Mouse (Mus musculus) cerebellum, postnatal 4 days (tissue): Measurements from ENCODE around the gene Gm28635.

Experiments
- DNase-seq, 2 experiments: peaks; one replicate each; pipeline ENCODE4 v3.0.0; 2022; ENCODE audit warnings: low spot score in 2 of 2, mixed read lengths in 1 of 2

The Gm28635 gene

DNA sequence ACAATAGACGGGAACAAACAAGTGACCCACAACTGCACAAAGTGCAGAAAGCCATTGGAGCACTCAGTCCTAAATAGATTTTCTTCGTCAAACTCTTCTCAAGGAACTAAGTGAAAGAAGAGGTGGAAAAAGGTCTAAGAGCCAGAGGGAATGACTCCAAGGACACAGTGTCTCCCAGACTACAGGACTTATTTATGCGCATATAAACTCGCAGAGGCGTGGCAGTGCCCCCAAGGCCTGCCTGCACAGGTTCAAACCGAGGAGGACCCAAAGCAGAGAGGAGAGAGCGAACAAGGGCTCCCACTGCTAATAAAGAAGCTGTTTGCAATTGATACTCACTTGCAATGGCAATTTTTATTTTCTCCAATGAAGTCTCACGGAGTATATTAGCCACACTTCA, 92.1 kb downstream of the Gm28635 start:
- no peak for DNase-seq

GRCm38 (mm10) chr2:84582286-84582685, 95.6 kb downstream of the Gm28635 start:
- DNase-seq, result no peak

- DNase-seq, result no peak
Measured at GRCm38 (mm10) chr2:84581208-84581607, 96.6 kb downstream of the Gm28635 start.

GRCm38 (mm10) chr2:84579311-84579710, 98.5 kb downstream of the Gm28635 start:
- no peak for DNase-seq

DNA sequence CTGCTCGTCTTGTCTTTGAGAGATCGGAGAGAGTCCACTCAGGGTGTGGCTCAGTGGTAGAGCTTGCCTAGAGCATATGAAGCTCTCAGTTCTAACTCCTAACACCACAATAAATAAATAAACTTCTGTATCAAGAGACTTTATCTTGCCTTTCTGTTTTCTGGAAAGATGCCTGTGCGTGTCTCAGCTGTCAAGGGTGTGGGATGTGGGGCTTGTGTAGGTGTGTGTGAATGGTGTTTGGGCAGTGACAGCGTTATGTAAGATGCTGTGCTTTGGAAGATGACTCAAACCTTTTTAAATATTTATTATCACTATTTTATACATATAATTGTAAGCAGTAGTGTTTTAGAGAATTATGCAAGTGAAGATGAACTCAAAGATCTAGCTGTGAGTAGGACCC, 103.7 kb downstream of the Gm28635 start:
- DNase-seq, result no peak

DNA sequence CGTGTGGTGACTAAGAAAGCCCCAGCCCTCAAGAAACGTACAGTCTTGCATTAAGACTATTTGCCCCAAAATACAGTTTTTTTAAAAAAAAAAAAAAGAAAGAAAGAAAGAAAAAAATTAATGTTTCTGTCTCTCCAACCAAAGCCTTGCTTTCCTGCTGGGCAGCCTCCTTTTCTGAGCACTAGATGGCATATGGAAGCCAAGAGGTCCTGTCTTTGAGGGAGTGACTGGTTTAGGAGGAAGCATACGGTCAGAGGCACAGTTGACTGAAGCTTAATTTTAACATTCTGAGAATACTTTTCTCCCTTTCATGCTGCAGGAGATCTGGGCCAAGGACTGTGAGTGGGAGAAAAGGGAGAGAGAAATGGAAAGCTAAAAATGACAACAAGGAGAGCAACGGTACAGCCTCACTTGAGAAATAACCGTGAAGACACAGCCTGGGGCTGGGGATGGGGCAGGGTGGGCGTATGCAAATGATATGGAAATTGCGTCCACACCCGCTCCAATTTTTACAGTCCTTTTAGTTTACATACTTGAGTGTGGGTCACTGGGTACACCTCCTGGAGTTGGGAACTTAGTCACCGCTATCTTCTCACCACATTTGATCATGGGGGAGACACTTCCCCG, 120.8 kb downstream of the Gm28635 start:
- DNase-seq, result no peak
